Mouse (Mus musculus): ENCODE measurements around the gene Faiml.

The Faiml gene

GRCm38 (mm10) chr9:99237139-99237538 lies at the start of gene Faiml:
TSS of gene Faiml (minus strand) at chr9:99237239.
- DNase-seq (ENCODE audit: low read depth in 1 of 2, low spot score in 2 of 2): no peak

GRCm38 (mm10) chr9:99258891-99259290 lies 21.9 kb upstream of the Faiml start:
- DNase-seq (ENCODE audit: low read depth in 1 of 2, low spot score in 2 of 2): no peak

- no peak for DNase-seq (ENCODE audit: low read depth in 1 of 2, low spot score in 2 of 2)
These were observed 19.8 kb upstream of the Faiml start for GRCm38 (mm10) chr9:99256821-99257220.

GRCm38 (mm10) chr9:99256206-99256605 lies 19.2 kb upstream of the Faiml start:
- no peak for DNase-seq (ENCODE audit: low read depth in 1 of 2, low spot score in 2 of 2)

- DNase-seq (ENCODE audit: low read depth in 1 of 2, low spot score in 2 of 2): no peak
These were observed 16.8 kb upstream of the Faiml start for GRCm38 (mm10) chr9:99253861-99254260.

GRCm38 (mm10) chr9:99248906-99249305 lies 11.9 kb upstream of the Faiml start:
- DNase-seq (ENCODE audit: low read depth in 1 of 2, low spot score in 2 of 2): no peak

GRCm38 (mm10) chr9:99248304-99248703 lies 11.3 kb upstream of the Faiml start:
- DNase-seq (ENCODE audit: low read depth in 1 of 2, low spot score in 2 of 2): no peak

- no peak for DNase-seq (ENCODE audit: low read depth in 1 of 2, low spot score in 2 of 2)
These were observed 6.9 kb upstream of the Faiml start for GRCm38 (mm10) chr9:99243895-99244293.

GRCm38 (mm10) chr9:99243190-99243894 lies 6.3 kb upstream of the Faiml start, which contains the start of gene Cep70:
TSS of gene Cep70 (plus strand) at chr9:99243367.
- peak; percentile 86 to 93 for DNase-seq (ENCODE audit: low read depth in 1 of 2, low spot score in 2 of 2)

GRCm38 (mm10) chr9:99242533-99243189 lies 5.6 kb upstream of the Faiml start:
- no peak for DNase-seq (ENCODE audit: low read depth in 1 of 2, low spot score in 2 of 2)

- no peak for DNase-seq (ENCODE audit: low read depth in 1 of 2, low spot score in 2 of 2)
These were observed 5.0 kb upstream of the Faiml start for GRCm38 (mm10) chr9:99242035-99242434.

GRCm38 (mm10) chr9:99240571-99240970 lies 3.5 kb upstream of the Faiml start:
- no peak for DNase-seq (ENCODE audit: low read depth in 1 of 2, low spot score in 2 of 2)

GRCm38 (mm10) chr9:99239256-99239655 lies 2.2 kb upstream of the Faiml start:
- no peak for DNase-seq (ENCODE audit: low read depth in 1 of 2, low spot score in 2 of 2)

- no peak for DNase-seq (ENCODE audit: low read depth in 1 of 2, low spot score in 2 of 2)
These were observed 1.2 kb upstream of the Faiml start for GRCm38 (mm10) chr9:99238276-99238675.

- DNase-seq (ENCODE audit: low read depth in 1 of 2, low spot score in 2 of 2): no peak
These were observed 7.6 kb downstream of the Faiml start for GRCm38 (mm10) chr9:99229450-99229849.

- DNase-seq (ENCODE audit: low read depth in 1 of 2, low spot score in 2 of 2): no peak
These were observed 12.5 kb downstream of the Faiml start for GRCm38 (mm10) chr9:99224583-99224982.

- DNase-seq (ENCODE audit: low read depth in 1 of 2, low spot score in 2 of 2): no peak
These were observed 15.4 kb downstream of the Faiml start for GRCm38 (mm10) chr9:99221636-99222035.

GRCm38 (mm10) chr9:99217999-99218719 lies 18.9 kb downstream of the Faiml start:
- no peak for DNase-seq (ENCODE audit: low read depth in 1 of 2, low spot score in 2 of 2)

GRCm38 (mm10) chr9:99216182-99216581 lies 20.9 kb downstream of the Faiml start:
- DNase-seq (ENCODE audit: low read depth in 1 of 2, low spot score in 2 of 2): no peak

GRCm38 (mm10) chr9:99212643-99213042 lies 24.4 kb downstream of the Faiml start:
- DNase-seq (ENCODE audit: low read depth in 1 of 2, low spot score in 2 of 2): peak in 1 of 2 experiments; percentile 9

- DNase-seq (ENCODE audit: low read depth in 1 of 2, low spot score in 2 of 2): peak; percentile 29 to 43
These were observed 53.9 kb downstream of the Faiml start for GRCm38 (mm10) chr9:99183043-99183670.
